Mouse (Mus musculus) B cell, adult 67 days (primary cell): ENCODE data around the gene Itpkc. TPM values are rescaled to one million over a fixed set of nuclear protein-coding genes. Genes with fewer than 3 reads are reported as not detected.

Experiments used
- total RNA-seq, 2 experiments: library from RNA; stranded (reverse); gene quantifications; 4 replicates each; pipeline ENCODE4 v1.2.4; 2023

The Itpkc gene
- 10 to 100 TPM; 14.2 to 18.6 TPM for total RNA-seq

GRCm38 (mm10) chr7:27228281-27228821 lies at the start of gene Itpkc:
Gene Itpkc, minus strand, starts transcription at chr7:27228661.

GRCm38 (mm10) chr7:27258205-27258899 lies 29.9 kb upstream of the Itpkc start, which contains the start of gene Numbl:
Gene Numbl, plus strand, starts transcription at chr7:27258433.

GRCm38 (mm10) chr7:27232781-27233281 lies 4.4 kb upstream of the Itpkc start, which contains the start of gene Coq8b:
Gene Coq8b, plus strand, starts transcription at chr7:27233023.

DNA sequence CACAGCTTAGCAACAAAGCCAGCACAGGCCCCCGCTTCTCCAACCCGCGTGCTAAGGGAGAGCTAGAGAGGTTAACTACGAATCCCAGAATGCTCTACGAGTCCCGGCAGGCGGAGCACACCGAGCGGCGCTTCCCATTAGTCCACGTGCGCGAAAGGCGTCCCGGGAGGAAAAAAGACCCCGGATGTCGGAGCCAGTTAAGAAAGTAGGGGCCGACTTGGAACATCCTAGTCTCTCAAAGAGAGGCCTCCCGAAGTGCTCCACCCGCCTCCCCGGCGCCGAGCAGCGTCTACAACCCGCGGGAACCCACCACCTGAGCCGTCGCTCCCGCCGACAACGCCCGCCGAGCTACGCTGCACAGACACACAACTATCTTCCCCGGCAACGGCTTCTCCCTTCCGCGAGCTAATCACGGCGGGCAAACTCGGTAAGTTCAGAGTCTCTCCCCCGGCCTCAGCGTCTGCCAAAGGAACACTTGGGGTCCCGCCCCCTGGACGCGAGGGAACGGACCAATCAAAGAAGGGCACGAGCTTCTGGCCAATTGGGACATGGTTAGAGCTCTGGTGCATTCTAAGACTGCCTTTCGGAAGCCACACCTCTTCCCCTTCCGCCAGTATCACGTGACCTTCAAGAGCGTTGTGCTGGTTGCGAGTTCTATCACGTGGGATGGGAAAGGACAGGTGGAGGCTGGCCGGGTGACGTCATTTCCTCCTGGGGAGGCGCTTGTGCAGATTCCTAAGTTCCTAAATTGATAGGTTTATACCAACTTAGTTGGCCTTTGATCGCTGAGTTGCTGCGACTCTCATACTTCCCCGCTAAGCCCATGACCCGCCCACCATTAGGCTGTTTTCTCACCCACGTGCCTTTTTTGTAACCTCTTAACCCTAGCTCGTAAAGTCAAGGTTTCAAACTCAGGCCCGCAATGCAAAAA lies 32.5 kb downstream of the Itpkc start, which contains the start of the genes BC024978 and Snrpa:
TSS of gene BC024978 (plus strand) at position 101 of the 931 bp plus-strand sequence.
TSS of gene Snrpa (minus strand) at position 591 of the 931 bp plus-strand sequence.

GRCm38 (mm10) chr7:27180837-27181695 lies 47.4 kb downstream of the Itpkc start, which contains the start of the genes Gm21983 and Mia:
Gene Gm21983, minus strand, starts transcription at chr7:27181086.
Gene Mia, minus strand, starts transcription at chr7:27181157.

GRCm38 (mm10) chr7:27178324-27179216 lies 49.9 kb downstream of the Itpkc start, which contains the start of gene Rab4b:
Gene Rab4b, minus strand, starts transcription at chr7:27178896.

DNA sequence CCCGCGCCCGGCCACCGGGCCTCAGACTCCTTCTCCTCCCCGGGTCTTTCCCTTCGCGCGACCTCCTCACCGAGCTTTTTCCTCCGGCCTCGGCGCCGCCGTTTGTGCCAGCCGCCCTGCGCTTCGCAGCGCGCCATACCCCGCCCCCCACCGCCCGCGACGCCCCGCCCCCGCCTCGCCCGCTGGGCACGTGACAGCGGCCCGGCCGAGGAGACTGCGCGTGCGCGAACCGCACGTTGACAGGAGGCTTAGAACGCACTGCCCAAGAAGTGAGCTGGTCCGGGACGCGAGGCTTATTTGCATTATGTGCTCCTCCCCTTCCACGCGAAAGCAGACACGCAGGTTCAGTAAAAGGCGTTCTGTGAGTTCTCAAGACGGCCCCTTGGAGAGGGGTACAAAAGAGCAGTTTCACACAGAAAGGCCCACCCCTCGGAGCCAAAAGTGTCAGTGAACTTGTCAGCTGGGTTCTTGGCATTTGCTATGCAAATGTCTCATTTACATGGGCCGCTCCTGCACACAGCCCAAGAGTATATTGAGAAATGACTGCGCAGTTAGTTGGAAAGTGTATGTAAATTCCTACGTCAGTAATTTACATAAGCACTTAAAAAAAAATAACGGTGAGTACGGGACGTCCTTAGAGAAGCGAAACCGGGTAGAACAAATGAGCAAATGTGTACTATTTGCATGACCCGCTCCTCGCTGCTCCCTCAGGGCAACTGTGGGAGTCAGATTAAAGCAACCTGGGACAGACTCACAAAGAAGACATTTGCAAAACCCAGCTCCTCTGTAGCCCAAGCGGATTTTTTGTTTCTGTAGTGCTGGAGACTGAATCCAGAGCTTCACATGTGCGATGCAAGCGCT lies 61.6 kb downstream of the Itpkc start, which contains the start of gene Egln2:
TSS of gene Egln2 (minus strand) at position 189 of the 861 bp plus-strand sequence.

Other genes with a start within 250 kb of the Itpkc start
- gene Cyp2a12, start 199.6 kb downstream of the Itpkc start, total RNA-seq = not detected
- not detected for gene Cyp2f2, start 108.8 kb downstream of the Itpkc start, total RNA-seq
- not detected for gene Cyp2t4, start 74.9 kb downstream of the Itpkc start, total RNA-seq
- 100 to 1,000 TPM; 176 to 183 TPM for gene Egln2, start 61.9 kb downstream of the Itpkc start, total RNA-seq
- gene Rab4b, start 49.8 kb downstream of the Itpkc start, total RNA-seq = 100 to 1,000 TPM; 173 to 179 TPM
- gene Gm21983, start 47.6 kb downstream of the Itpkc start, total RNA-seq = not detected
- gene Mia, start 47.5 kb downstream of the Itpkc start, total RNA-seq = not detected
- 10 to 100 TPM; 15.1 to 15.3 TPM for gene BC024978, start 32.9 kb downstream of the Itpkc start, total RNA-seq
- 100 to 1,000 TPM in 1 of 2 experiments, 10 to 100 TPM in 1; 97.9 to 109 TPM for gene Snrpa, start 32.4 kb downstream of the Itpkc start, total RNA-seq
- 10 to 100 TPM; 24.5 to 31.5 TPM for gene Coq8b, start 4.4 kb upstream of the Itpkc start, total RNA-seq
- gene Numbl, start 29.8 kb upstream of the Itpkc start, total RNA-seq = 1 to 10 TPM; 1.5 to 1.9 TPM
- gene Ltbp4, start 109.0 kb upstream of the Itpkc start, total RNA-seq = 1 to 10 TPM; 1.3 to 2.4 TPM
- 100 to 1,000 TPM in 1 of 2 experiments, 10 to 100 TPM in 1; 98.2 to 102 TPM for gene Shkbp1, start 127.4 kb upstream of the Itpkc start, total RNA-seq
- 1 to 10 TPM in 1 of 2 experiments, not detected in 1; 5.0 TPM for gene Gm20479, start 128.8 kb upstream of the Itpkc start, total RNA-seq
- gene Sptbn4, start 219.0 kb upstream of the Itpkc start, total RNA-seq = 1 to 10 TPM in 1 of 2 experiments, under 1 TPM in 1; 0.18 to 1.2 TPM
- gene Blvrb, start 219.3 kb upstream of the Itpkc start, total RNA-seq = 10 to 100 TPM; 68.2 to 79.7 TPM
- 10 to 100 TPM; 21.4 to 21.7 TPM for gene Sertad3, start 245.1 kb upstream of the Itpkc start, total RNA-seq